Mouse (Mus musculus) heart, postnatal 25 days (tissue): ENCODE measurements around the gene Fut1. TPM values are rescaled to one million over a fixed set of nuclear protein-coding genes. Genes with fewer than 3 reads are reported as not detected.
"Not testable (repeated sequence)": the region's sequence is repeated elsewhere in the genome, so short reads cannot be mapped to it uniquely, and the experiment has no call there.

Experiments
- DNase-seq: peaks from one replicate; pipeline ENCODE4 v3.0.0; 2022; ENCODE audit warnings: low spot score
- intact Hi-C: fragments of 180-260 bp; cut with DNase I; formaldehyde crosslinking; loops from one replicate; pipeline ENCODE4 v1.15.1; 2025
- total RNA-seq, 2 experiments: library from RNA; stranded (reverse); gene quantifications; 2 replicates each; pipeline ENCODE4 v1.2.3; 2021

Fut1 gene
- total RNA-seq, 2 experiments from 2014 or later, result not detected

- intact Hi-C loops, result no loop called here
- DNase-seq, result no peak
Observed at GRCm38 (mm10) chr7:45660746-45661478, 43.8 kb downstream of the Fut1 start.

GRCm38 (mm10) chr7:45661702-45662101, 44.6 kb downstream of the Fut1 start:
- DNase-seq, intact Hi-C loops: not testable (repeated sequence)

- intact Hi-C loops, result no loop called here
- DNase-seq, result no peak
Observed at GRCm38 (mm10) chr7:45665303-45666138, 48.4 kb downstream of the Fut1 start.

GRCm38 (mm10) chr7:45666161-45666560, 49.1 kb downstream of the Fut1 start, which contains the start of gene Fut2:
TSS of gene Fut2 (minus strand) at chr7:45666394.
- intact Hi-C loops, result no loop called here
- DNase-seq, result no peak

DNA sequence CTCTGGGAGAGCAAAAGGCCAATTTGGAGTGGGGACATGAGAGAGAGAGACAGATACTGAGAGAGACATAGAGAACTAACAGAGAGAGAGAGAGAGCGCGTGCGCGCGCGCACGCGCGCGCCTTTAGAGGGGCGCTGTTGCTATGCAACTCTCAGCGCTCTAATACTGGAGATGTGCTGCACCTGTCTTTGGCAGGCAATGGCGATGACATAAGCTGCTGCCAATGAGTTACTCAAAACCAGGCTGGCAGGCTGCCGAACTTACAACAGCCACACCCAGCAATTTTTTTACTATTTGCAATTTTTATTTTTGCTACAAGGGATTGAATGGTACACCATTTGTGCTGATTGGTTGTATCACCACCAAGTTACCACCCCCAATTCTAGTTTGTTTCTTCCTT, 50.7 kb downstream of the Fut1 start:
- DNase-seq, result no peak
- intact Hi-C loops, result no loop called here

DNA sequence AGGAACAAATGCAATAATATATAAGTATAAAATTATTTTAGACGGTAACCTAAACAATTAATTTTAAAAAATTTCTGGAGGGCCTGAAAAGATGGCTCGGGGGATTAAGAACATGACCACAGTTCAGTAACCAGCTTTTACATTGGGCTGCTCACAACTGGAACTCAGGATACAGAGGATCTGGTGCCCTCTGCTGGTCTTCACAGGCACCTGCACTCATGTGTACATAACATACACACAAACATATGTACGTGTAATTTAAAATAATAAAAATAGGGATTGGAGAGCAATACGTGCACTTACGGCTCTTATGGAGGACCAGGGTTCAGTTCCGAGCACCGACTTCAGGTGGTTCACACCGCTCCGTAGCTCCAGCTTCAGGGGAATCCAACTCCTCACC, 51.8 kb downstream of the Fut1 start:
- no peak for DNase-seq
- intact Hi-C loops, result no loop called here

Other genes starting within 250 kb of the Fut1 start
- gene Lin7b, start 246.7 kb upstream of the Fut1 start, total RNA-seq, result 1 to 10 TPM; 1.8 to 2.0 TPM
- 100 to 1,000 TPM; 110 to 111 TPM for gene Snrnp70, start 221.5 kb upstream of the Fut1 start, total RNA-seq
- gene Kcna7, start 211.6 kb upstream of the Fut1 start, total RNA-seq, result 1 to 10 TPM; 3.2 to 3.7 TPM
- gene Ntf5, start 203.6 kb upstream of the Fut1 start, total RNA-seq, result under 1 TPM; 0.14 to 0.39 TPM
- not detected for gene Lhb, start 196.5 kb upstream of the Fut1 start, total RNA-seq
- gene Gys1, start 182.4 kb upstream of the Fut1 start, total RNA-seq, result 10 to 100 TPM; 93.1 to 98.1 TPM
- gene Ruvbl2, start 179.2 kb upstream of the Fut1 start, total RNA-seq, result 10 to 100 TPM; 28.5 to 29.3 TPM
- gene Ftl1, start 157.4 kb upstream of the Fut1 start, total RNA-seq, result 100 to 1,000 TPM; 210 to 232 TPM
- 10 to 100 TPM; 24.7 to 26.7 TPM for gene Bax, start 150.4 kb upstream of the Fut1 start, total RNA-seq
- gene Tulp2, start 135.4 kb upstream of the Fut1 start, total RNA-seq, result not detected
- 1 to 10 TPM; 4.0 to 5.1 TPM for gene Gm45808, start 130.5 kb upstream of the Fut1 start, total RNA-seq
- 1 to 10 TPM; 5.9 to 6.7 TPM for gene Dhdh, start 128.5 kb upstream of the Fut1 start, total RNA-seq
- gene Nucb1, start 106.9 kb upstream of the Fut1 start, total RNA-seq, result 100 to 1,000 TPM; 126 to 129 TPM
- 10 to 100 TPM; 22.7 to 23.9 TPM for gene Ppp1r15a, start 91.0 kb upstream of the Fut1 start, total RNA-seq
- gene Plekha4, start 91.0 kb upstream of the Fut1 start, total RNA-seq, result 1 to 10 TPM; 2.2 to 4.7 TPM
- gene Hsd17b14, start 62.4 kb upstream of the Fut1 start, total RNA-seq, result under 1 TPM; 0.18 to 0.59 TPM
- gene Bcat2, start 47.1 kb upstream of the Fut1 start, total RNA-seq, result 100 to 1,000 TPM; 188 to 200 TPM
- not detected for gene Fgf21, start 1.8 kb upstream of the Fut1 start, total RNA-seq
- under 1 TPM; 0.21 to 0.39 TPM for gene Izumo1, start 4.5 kb downstream of the Fut1 start, total RNA-seq
- gene Rasip1, start 10.2 kb downstream of the Fut1 start, total RNA-seq, result 10 to 100 TPM; 26.3 to 33.6 TPM
- 1 to 10 TPM; 6.0 to 8.4 TPM for gene Mamstr, start 22.7 kb downstream of the Fut1 start, total RNA-seq
- under 1 TPM; 0.47 to 0.78 TPM for gene Fut2, start 49.1 kb downstream of the Fut1 start, total RNA-seq
- gene Ntn5, start 66.7 kb downstream of the Fut1 start, total RNA-seq, result under 1 TPM; 0.14 to 0.29 TPM
- under 1 TPM in 1 of 2 experiments, not detected in 1; 0.16 TPM for gene Sec1, start 77.1 kb downstream of the Fut1 start, total RNA-seq
- gene Car11, start 82.6 kb downstream of the Fut1 start, total RNA-seq, result 1 to 10 TPM; 2.5 to 3.8 TPM
- 100 to 1,000 TPM in 1 of 2 experiments, 10 to 100 TPM in 1; 13.6 to 153 TPM for gene Dbp, start 87.8 kb downstream of the Fut1 start, total RNA-seq
- gene Rpl18, start 98.2 kb downstream of the Fut1 start, total RNA-seq, result 100 to 1,000 TPM; 507 to 553 TPM
- 10 to 100 TPM; 15.8 to 16.7 TPM for gene Sphk2, start 100.7 kb downstream of the Fut1 start, total RNA-seq
- gene Fam83e, start 103.9 kb downstream of the Fut1 start, total RNA-seq, result under 1 TPM; 0.20 to 0.34 TPM
- gene Spaca4, start 108.5 kb downstream of the Fut1 start, total RNA-seq, result not detected
- gene Lmtk3, start 166.4 kb downstream of the Fut1 start, total RNA-seq, result under 1 TPM in 1 of 2 experiments, not detected in 1; 0.14 TPM
- gene Sult2b1, start 167.4 kb downstream of the Fut1 start, total RNA-seq, result not detected
- gene Cyth2, start 197.3 kb downstream of the Fut1 start, total RNA-seq, result 10 to 100 TPM; 63.2 to 65.5 TPM
- gene Kcnj14, start 207.5 kb downstream of the Fut1 start, total RNA-seq, result under 1 TPM; 0.55 to 0.70 TPM
- gene Grwd1, start 213.7 kb downstream of the Fut1 start, total RNA-seq, result 10 to 100 TPM in 1 of 2 experiments, 1 to 10 TPM in 1; 10.0 to 11.2 TPM